13 mouse cellular contexts compared by ENCODE assay signal in the genomic region with DNA sequence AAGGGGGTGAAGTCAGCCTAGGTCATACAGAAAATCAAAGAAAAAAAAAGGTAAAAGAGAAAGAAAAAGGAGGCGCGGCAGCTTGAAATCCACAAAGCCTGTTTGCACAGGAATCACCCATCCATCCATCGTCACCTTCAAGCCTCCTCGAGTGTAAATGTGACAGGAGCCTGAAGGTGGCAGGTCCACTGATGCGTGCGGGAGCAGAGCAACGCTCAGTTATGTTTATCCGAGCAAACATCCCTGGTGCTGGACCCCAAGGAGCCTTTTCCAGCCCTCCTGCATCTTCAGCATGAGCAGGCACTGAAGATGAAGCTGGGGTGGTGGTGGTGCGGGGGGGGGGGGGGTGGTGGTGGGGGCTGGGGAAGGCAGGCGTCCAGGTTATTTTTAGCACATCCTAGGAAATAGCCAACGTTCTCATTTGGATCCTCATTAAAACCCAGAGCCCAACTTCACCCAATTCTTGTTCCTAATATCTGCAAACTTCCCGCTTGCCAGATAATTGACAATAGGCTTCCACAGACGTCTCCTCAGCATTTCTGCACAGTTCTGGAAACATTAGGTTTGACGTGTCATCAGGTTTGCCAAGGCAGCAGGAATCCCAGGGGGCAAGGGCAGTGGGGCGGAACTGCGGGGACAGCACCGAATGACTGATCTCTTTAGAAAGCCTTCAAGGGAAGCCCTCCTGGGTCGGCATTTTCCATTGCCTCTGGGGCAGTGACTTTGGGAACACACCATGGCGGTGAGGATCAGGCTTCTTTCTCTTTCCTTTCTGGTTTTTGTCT. TPM values are rescaled to one million over a fixed set of nuclear protein-coding genes. Genes with fewer than 3 reads are reported as not detected.
DNase-seq lines count a peak whose midpoint lies in the region; ATAC-seq and TF ChIP-seq lines count a peak whose summit lies in the region.
"Had no signal": no experiment of that assay in that cellular context is flagged by ENCODE, and none has a peak within 500 bp of the region (broad histone marks: within the 10 kb centered on the region; RNA-seq: fewer than 3 reads in every experiment).

No protein-coding gene starts in this region.

- TF ChIP-seq CTCF in heart, adult 2 months (IDR thresholded peaks at IDR 0.05): no peak
- TF ChIP-seq CTCF in lung, embryonic 14.5 days (IDR thresholded peaks at IDR 0.05; ENCODE audit: low read depth): no peak
- 0 out of 2 replicates have a peak, but pooled peaks have one; percentile 13 for TF ChIP-seq CTCF in midbrain, postnatal 0 days (IDR thresholded peaks at IDR 0.05)

- peaks cover 8 to 9% of the 10 kb centered on the region in 2 experiments for H3K4me1 ChIP-seq in heart, embryonic 14.5 days (ENCODE audit: control insufficient read depth in 2 of 2, insufficient read depth in 2 of 2, low read length in 2 of 2)
- H3K4me1 ChIP-seq in heart, adult 2 months (ENCODE audit: control insufficient read depth, insufficient read depth, low read length): no peaks in the 10 kb centered on the region
- no peaks in the 10 kb centered on the region for H3K4me1 ChIP-seq in lung, embryonic 14.5 days (ENCODE audit: insufficient read depth)
- H3K4me1 ChIP-seq in midbrain, postnatal 0 days (ENCODE audit: insufficient read depth, low read length): 0 out of 2 replicates have a peak, but pooled peaks cover 3% of the 10 kb centered on the region
- peaks cover 3% of the 10 kb centered on the region; the same call in 1 of the 2 replicates for H3K4me1 ChIP-seq in forebrain, embryonic 12.5 days
- H3K4me1 ChIP-seq: megakaryocyte, embryonic 14.5 days had no signal

- DNase-seq in adrenal gland, postnatal 14 days: peak; percentile 13
- no peak for DNase-seq in adrenal gland, adult 8-10 months
- DNase-seq in heart, adult 2 months: no peak
- DNase-seq in lung, embryonic 14.5 days: peak; percentile 29
- DNase-seq in lung, postnatal 25 days (ENCODE audit: low spot score): no peak
- DNase-seq in midbrain, postnatal 0 days (ENCODE audit: low spot score): peak; percentile 31
- DNase-seq: lung, adult 18-20 months; right cerebral cortex, postnatal 25 days had no signal

- TF ChIP-seq POLR2A in heart, adult 2 months (IDR thresholded peaks at IDR 0.05; ENCODE audit: insufficient read depth, low read depth, low read length): no peak

- H3K27ac ChIP-seq in heart, embryonic 14.5 days (replicated peaks in 1 of 2; ENCODE audit: control insufficient read depth in 1 of 2, insufficient read depth in 1 of 2, low read depth in 2 of 2, low read length in 2 of 2): no peak overlapping the region
- H3K27ac ChIP-seq in heart, adult 2 months: no peak overlapping the region
- H3K27ac ChIP-seq in lung, embryonic 14.5 days (ENCODE audit: low read depth): no peak overlapping the region
- no peak overlapping the region for H3K27ac ChIP-seq in midbrain, postnatal 0 days (ENCODE audit: low read depth, low read length)
- H3K27ac ChIP-seq in forebrain, embryonic 12.5 days: no peak overlapping the region
- H3K27ac ChIP-seq: neural tube, embryonic 12.5 days had no signal

- peak overlapping the region; percentile 50 for H3K9ac ChIP-seq in heart, embryonic 14.5 days (ENCODE audit: low read length)
- no peak overlapping the region for H3K9ac ChIP-seq in heart, adult 2 months (ENCODE audit: low read depth, low read length)
- H3K9ac ChIP-seq in lung, embryonic 14.5 days: no peak overlapping the region
- no peak overlapping the region for H3K9ac ChIP-seq in midbrain, postnatal 0 days (replicated peaks; ENCODE audit: low read length, poor library complexity, severe bottlenecking)
- no peak overlapping the region for H3K9ac ChIP-seq in forebrain, embryonic 12.5 days
- H3K9ac ChIP-seq: neural tube, embryonic 12.5 days had no signal

- peak overlapping the region; percentile 59 for H3K4me2 ChIP-seq in heart, embryonic 14.5 days (ENCODE audit: low read length)
- H3K4me2 ChIP-seq in lung, embryonic 14.5 days: peak overlapping the region; percentile 20; the same call in 1 of the 2 replicates
- H3K4me2 ChIP-seq in midbrain, postnatal 0 days (ENCODE audit: low read depth, low read length, poor library complexity, severe bottlenecking): no peak overlapping the region
- H3K4me2 ChIP-seq in forebrain, embryonic 12.5 days: no peak overlapping the region
- H3K4me2 ChIP-seq: neural tube, embryonic 12.5 days had no signal

- no peak overlapping the region for H3K4me3 ChIP-seq in heart, embryonic 14.5 days (ENCODE audit: control insufficient read depth in 1 of 2, insufficient read depth in 1 of 2, low read depth in 1 of 2, low read length in 2 of 2)
- H3K4me3 ChIP-seq in heart, adult 2 months: no peak overlapping the region
- H3K4me3 ChIP-seq in lung, embryonic 14.5 days (ENCODE audit: low read depth, low read length): no peak overlapping the region
- no peak overlapping the region for H3K4me3 ChIP-seq in midbrain, postnatal 0 days (ENCODE audit: low read depth, low read length)
- H3K4me3 ChIP-seq in forebrain, embryonic 12.5 days (replicated peaks): no peak overlapping the region
- H3K4me3 ChIP-seq: megakaryocyte, embryonic 14.5 days; neural tube, embryonic 12.5 days had no signal

- H3K9me3 ChIP-seq in heart, embryonic 14.5 days (ENCODE audit: control insufficient read depth, low read length): peaks cover 5% of the 10 kb centered on the region
- H3K9me3 ChIP-seq in lung, embryonic 14.5 days (ENCODE audit: low read depth, low read length): no peaks in the 10 kb centered on the region
- no peaks in the 10 kb centered on the region for H3K9me3 ChIP-seq in midbrain, postnatal 0 days (ENCODE audit: low read length)
- peaks cover 5% of the 10 kb centered on the region; the same call in 1 of the 2 replicates for H3K9me3 ChIP-seq in forebrain, embryonic 12.5 days
- H3K9me3 ChIP-seq: neural tube, embryonic 12.5 days had no signal

- no peaks in the 10 kb centered on the region for H3K36me3 ChIP-seq in heart, embryonic 14.5 days (ENCODE audit: control insufficient read depth, insufficient read depth, low read length)
- H3K36me3 ChIP-seq in heart, adult 2 months (ENCODE audit: control insufficient read depth, insufficient read depth, low read length): no peaks in the 10 kb centered on the region
- no peaks in the 10 kb centered on the region for H3K36me3 ChIP-seq in lung, embryonic 14.5 days (ENCODE audit: insufficient read depth)
- no peaks in the 10 kb centered on the region for H3K36me3 ChIP-seq in midbrain, postnatal 0 days (ENCODE audit: insufficient read depth, low read length)
- H3K36me3 ChIP-seq in forebrain, embryonic 12.5 days (replicated peaks): no peaks in the 10 kb centered on the region
- H3K36me3 ChIP-seq: neural tube, embryonic 12.5 days had no signal

- WGBS in heart, embryonic 14.5 days: 19% methylated on average over 18 of the region's 19 CpGs
- 31% methylated on average over 19 of the region's 19 CpGs for WGBS in heart, adult 2 months
- 11% methylated on average over 19 of the region's 19 CpGs for WGBS in lung, embryonic 14.5 days
- WGBS in midbrain, postnatal 0 days: 30% methylated on average over 18 of the region's 19 CpGs
- WGBS in forebrain, embryonic 12.5 days: 42% methylated on average over 18 of the region's 19 CpGs

- intact Hi-C loops in heart, adult 2 months (cut with DNase I): no loop called here

- TF ChIP-seq EP300 in heart, adult 2 months (IDR thresholded peaks at IDR 0.05; ENCODE audit: insufficient read depth, low read depth, low read length): no peak

- ATAC-seq in heart, embryonic 14.5 days (ENCODE audit: insufficient number of reproducible peaks, insufficient read depth, low FRiP score, low read depth): no peak
- ATAC-seq in lung, embryonic 14.5 days (ENCODE audit: insufficient read depth): no peak; the same call in 1 of the 2 replicates
- ATAC-seq in midbrain, postnatal 0 days (ENCODE audit: low FRiP score): no peak
- ATAC-seq in forebrain, embryonic 12.5 days (ENCODE audit: low FRiP score): no peak
- ATAC-seq: inflammation-experienced regulatory T-cells, adult 6 months had no signal

- H3K27me3 ChIP-seq in heart, embryonic 14.5 days (ENCODE audit: control insufficient read depth, insufficient read depth, low read length): no peaks in the 10 kb centered on the region
- no peaks in the 10 kb centered on the region for H3K27me3 ChIP-seq in heart, adult 2 months (ENCODE audit: control insufficient read depth, insufficient read depth, low read length)
- no peaks in the 10 kb centered on the region for H3K27me3 ChIP-seq in lung, embryonic 14.5 days (ENCODE audit: insufficient read depth, low read length)
- no peaks in the 10 kb centered on the region for H3K27me3 ChIP-seq in midbrain, postnatal 0 days (ENCODE audit: insufficient read depth, low read length)
- no peaks in the 10 kb centered on the region for H3K27me3 ChIP-seq in forebrain, embryonic 12.5 days
- H3K27me3 ChIP-seq: megakaryocyte, embryonic 14.5 days; neural tube, embryonic 12.5 days had no signal

- H3K79me2 ChIP-seq in heart, adult 2 months (replicated peaks; ENCODE audit: control insufficient read depth, insufficient read depth, low read length): no peaks in the 10 kb centered on the region

RNA-seq across cellular contexts. Expression of a gene that starts 0.9 kb away (rescaled TPM):
- total RNA-seq in adrenal gland, postnatal 14 days (2021): 2.1 and 2.6 TPM in 2 replicates
- total RNA-seq in adrenal gland, adult 8-10 months (2022): 1 to 10 TPM in 1 of 4 experiments, under 1 TPM in 3; 0.14 to 1.0 (median 0.67) TPM
- 15.5 and 17.8 TPM in 2 replicates for polyA plus RNA-seq in heart, embryonic 14.5 days (2014; fragmentation: Nextera tagmentation; extraction: Ambion mirVana)
- total RNA-seq in heart, adult 2 months (2021): 10 to 100 TPM; 10.2 to 12.6 TPM
- polyA plus RNA-seq in heart, adult 2 months (2012; rRNA removed): 7.3 and 13.1 TPM in 2 replicates
- polyA plus RNA-seq in lung, embryonic 14.5 days (2014; fragmentation: Nextera tagmentation; extraction: Ambion mirVana): 1.9 and 2.8 TPM in 2 replicates
- total RNA-seq in midbrain, postnatal 0 days (2014; rRNA removed): 26.3 and 28.6 TPM in 2 replicates
- 19.7 and 22.0 TPM in 2 replicates for polyA plus RNA-seq in midbrain, postnatal 0 days (2015; fragmentation: Nextera tagmentation; extraction: Ambion mirVana)
- 1.6 and 1.8 TPM in 2 replicates for polyA plus RNA-seq in forebrain, embryonic 12.5 days (2016; fragmentation: Nextera tagmentation; extraction: Ambion mirVana)
- polyA plus RNA-seq: inflammation-experienced regulatory T-cells, adult 6 months had no signal

Comparison
In these comparisons a context has a peak if more than half of its experiments do, and no peak if none do; other contexts are left out.
1. DNase-seq: peak in adrenal gland, postnatal 14 days (single experiment), lung, embryonic 14.5 days (single experiment) and midbrain, postnatal 0 days (single experiment); none in adrenal gland, adult 8-10 months (single experiment), heart, adult 2 months (0 of 2) and lung, postnatal 25 days (single experiment).
2. H3K4me2 ChIP-seq: peak in heart, embryonic 14.5 days (single experiment) and lung, embryonic 14.5 days (single experiment); none in midbrain, postnatal 0 days (single experiment) and forebrain, embryonic 12.5 days (single experiment).